Mouse (Mus musculus) embryonic fibroblast, embryonic 13.5 days (primary cell): ENCODE measurements around the gene Cnnm1.

Source experiments
- CTCF ChIP-seq: IDR thresholded peaks from 2 replicates; pipeline ENCODE4 v1.5.1; 2011; ENCODE audit warnings: mild to moderate bottlenecking, control low read depth, low read length, moderate library complexity, borderline replicate concordance; ENCODE audit not compliant: insufficient read depth
- POLR2A ChIP-seq: IDR thresholded peaks from 2 replicates; pipeline ENCODE4 v1.6.1; 2011; ENCODE audit warnings: low read depth, mild to moderate bottlenecking, control low read depth, low read length, moderate library complexity

- no peak for TF ChIP-seq POLR2A
- TF ChIP-seq CTCF = no peak
Measured at GRCm38 (mm10) chr19:43521362-43521761, 81.1 kb downstream of the Cnnm1 start.
